Mouse (Mus musculus): ENCODE results near the gene Cox4i2. TPM values are rescaled to one million over a fixed set of nuclear protein-coding genes. Genes with fewer than 3 reads are reported as not detected.
A peak's percentile ranks its signal among the peaks of the same experiment; 100 is the strongest.

Gene Cox4i2
- polyA plus RNA-seq, 1 experiment = not detected

GRCm38 (mm10) chr2:152806037-152806436 is 52.1 kb downstream of the Cox4i2 start:
- Histone ChIP-seq H3K27ac (ENCODE audit: insufficient read depth, low read depth, low read length) (peak overlapping the region; percentile 89), H3K4me1 (ENCODE audit: control insufficient read depth, insufficient read depth, low read length) (peaks cover 82% of the 10 kb centered on the region), H3K4me3 (ENCODE audit: insufficient read depth, low read length) (no peak overlapping the region)
- no peak for TF ChIP-seq CTCF (IDR thresholded peaks at IDR 0.05; ENCODE audit: low read depth, low read length)
- TF ChIP-seq POLR2A (IDR thresholded peaks at IDR 0.05; ENCODE audit: borderline replicate concordance, low read depth, low read length) = no peak

DNA sequence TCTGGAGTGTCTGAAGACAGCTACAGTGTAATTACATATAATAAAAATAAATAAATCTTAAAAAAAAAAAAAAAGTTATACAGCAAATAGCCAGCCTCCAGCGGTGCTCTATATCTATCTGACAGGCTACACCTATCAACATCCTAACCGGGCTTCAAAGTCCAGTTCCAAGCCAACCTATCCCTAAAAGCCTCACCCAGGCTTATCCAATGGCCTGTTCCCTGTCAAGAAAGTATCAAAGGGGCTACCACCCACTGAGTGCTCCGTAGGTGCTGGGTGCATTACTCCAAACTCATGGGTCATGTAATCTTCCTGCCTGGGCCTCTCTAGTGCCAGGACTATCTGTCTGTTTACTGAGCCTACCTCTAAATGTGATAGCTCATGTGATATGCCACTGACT is 54.2 kb downstream of the Cox4i2 start:
- Histone ChIP-seq H3K27ac (ENCODE audit: insufficient read depth, low read depth, low read length) (peak overlapping the region; percentile 58), H3K4me3 (ENCODE audit: insufficient read depth, low read length) (no peak overlapping the region), H3K4me1 (ENCODE audit: control insufficient read depth, insufficient read depth, low read length) (peaks cover 84% of the 10 kb centered on the region)
- TF ChIP-seq POLR2A (IDR thresholded peaks at IDR 0.05; ENCODE audit: borderline replicate concordance, low read depth, low read length) = no peak
- no peak for TF ChIP-seq CTCF (IDR thresholded peaks at IDR 0.05; ENCODE audit: low read depth, low read length)

- Histone ChIP-seq H3K4me1 (ENCODE audit: control insufficient read depth, insufficient read depth, low read length) (peaks cover 73% of the 10 kb centered on the region), H3K4me3 (ENCODE audit: insufficient read depth, low read length) (no peak overlapping the region), H3K27ac (ENCODE audit: insufficient read depth, low read depth, low read length) (peak overlapping the region; percentile 93)
- TF ChIP-seq CTCF (IDR thresholded peaks at IDR 0.05; ENCODE audit: low read depth, low read length) (no peak), POLR2A (IDR thresholded peaks at IDR 0.05; ENCODE audit: borderline replicate concordance, low read depth, low read length) (no peak)
Measured at GRCm38 (mm10) chr2:152810158-152810941, 56.4 kb downstream of the Cox4i2 start.

GRCm38 (mm10) chr2:152811336-152812165 is 57.6 kb downstream of the Cox4i2 start:
- no peak for TF ChIP-seq CTCF (IDR thresholded peaks at IDR 0.05; ENCODE audit: low read depth, low read length)
- Histone ChIP-seq H3K4me3 (ENCODE audit: insufficient read depth, low read length) (no peak overlapping the region), H3K4me1 (ENCODE audit: control insufficient read depth, insufficient read depth, low read length) (peaks cover 73% of the 10 kb centered on the region), H3K27ac (ENCODE audit: insufficient read depth, low read depth, low read length) (peak overlapping the region; percentile 93)

DNA sequence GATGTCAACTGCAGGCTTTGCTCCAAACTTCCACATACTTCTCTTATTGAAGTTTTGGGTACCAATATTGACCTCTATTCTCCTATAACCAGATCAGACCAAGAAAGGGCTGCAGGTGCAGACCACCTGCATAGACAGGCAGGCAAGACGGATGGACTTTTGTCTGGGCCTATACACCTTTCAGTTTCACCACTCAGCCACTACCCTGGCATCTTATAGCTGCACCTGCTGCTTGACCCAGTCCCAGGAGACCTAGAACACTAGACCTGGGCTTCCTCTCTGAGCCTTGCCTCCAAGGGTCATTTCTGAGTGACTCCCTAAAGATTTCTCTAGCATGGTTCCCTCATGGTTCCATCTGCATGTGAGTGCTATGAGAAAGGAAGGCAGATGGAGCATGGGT is 59.3 kb downstream of the Cox4i2 start:
- TF ChIP-seq CTCF (IDR thresholded peaks at IDR 0.05; ENCODE audit: low read depth, low read length) (no peak), POLR2A (IDR thresholded peaks at IDR 0.05; ENCODE audit: borderline replicate concordance, low read depth, low read length) (no peak)
- Histone ChIP-seq H3K4me3 (ENCODE audit: insufficient read depth, low read length) (no peak overlapping the region), H3K27ac (ENCODE audit: insufficient read depth, low read depth, low read length) (no peak overlapping the region), H3K4me1 (ENCODE audit: control insufficient read depth, insufficient read depth, low read length) (peaks cover 74% of the 10 kb centered on the region)

- Histone ChIP-seq H3K27ac (ENCODE audit: insufficient read depth, low read depth, low read length) (no peak overlapping the region), H3K4me1 (ENCODE audit: control insufficient read depth, insufficient read depth, low read length) (peaks cover 64% of the 10 kb centered on the region), H3K4me3 (ENCODE audit: insufficient read depth, low read length) (no peak overlapping the region)
- no peak for TF ChIP-seq CTCF (IDR thresholded peaks at IDR 0.05; ENCODE audit: low read depth, low read length)
- TF ChIP-seq POLR2A (IDR thresholded peaks at IDR 0.05; ENCODE audit: borderline replicate concordance, low read depth, low read length) = no peak
Measured at GRCm38 (mm10) chr2:152814213-152814874, 60.4 kb downstream of the Cox4i2 start.

Other genes starting within 250 kb of the Cox4i2 start
- gene Defb26, start 242.5 kb upstream of the Cox4i2 start, polyA plus RNA-seq (2012; ENCODE audit: insufficient read depth, insufficient read length, missing spikeins) = not detected in 2 replicates
- gene Defb28, start 235.9 kb upstream of the Cox4i2 start, polyA plus RNA-seq (2012; ENCODE audit: insufficient read depth, insufficient read length, missing spikeins) = not detected in 2 replicates
- not detected in 2 replicates for gene Defb29, start 214.1 kb upstream of the Cox4i2 start, polyA plus RNA-seq (2012; ENCODE audit: insufficient read depth, insufficient read length, missing spikeins)
- not detected in 2 replicates for gene Gm17416, start 184.8 kb upstream of the Cox4i2 start, polyA plus RNA-seq (2012; ENCODE audit: insufficient read depth, insufficient read length, missing spikeins)
- gene Defb21, start 181.4 kb upstream of the Cox4i2 start, polyA plus RNA-seq (2012; ENCODE audit: insufficient read depth, insufficient read length, missing spikeins) = not detected in 2 replicates
- not detected in 2 replicates for gene Defb19, start 173.9 kb upstream of the Cox4i2 start, polyA plus RNA-seq (2012; ENCODE audit: insufficient read depth, insufficient read length, missing spikeins)
- gene Defb45, start 154.8 kb upstream of the Cox4i2 start, polyA plus RNA-seq (2012; ENCODE audit: insufficient read depth, insufficient read length, missing spikeins) = not detected in 2 replicates
- not detected in 2 replicates for gene Defb36, start 149.8 kb upstream of the Cox4i2 start, polyA plus RNA-seq (2012; ENCODE audit: insufficient read depth, insufficient read length, missing spikeins)
- not detected in 2 replicates for gene Defb25, start 131.1 kb upstream of the Cox4i2 start, polyA plus RNA-seq (2012; ENCODE audit: insufficient read depth, insufficient read length, missing spikeins)
- not detected in 2 replicates for gene Rem1, start 127.2 kb upstream of the Cox4i2 start, polyA plus RNA-seq (2012; ENCODE audit: insufficient read depth, insufficient read length, missing spikeins)
- gene H13, start 84.7 kb upstream of the Cox4i2 start, polyA plus RNA-seq (2012; ENCODE audit: insufficient read depth, insufficient read length, missing spikeins) = 93.6 and 95.2 TPM in 2 replicates
- gene Mcts2, start 67.1 kb upstream of the Cox4i2 start, polyA plus RNA-seq (2012; ENCODE audit: insufficient read depth, insufficient read length, missing spikeins) = 0.82 and 2.4 TPM in 2 replicates
- gene Id1, start 17.9 kb upstream of the Cox4i2 start, polyA plus RNA-seq (2012; ENCODE audit: insufficient read depth, insufficient read length, missing spikeins) = not detected in 2 replicates
- 29.0 and 30.8 TPM in 2 replicates for gene Bcl2l1, start 77.6 kb downstream of the Cox4i2 start, polyA plus RNA-seq (2012; ENCODE audit: insufficient read depth, insufficient read length, missing spikeins)
- gene Tpx2, start 93.8 kb downstream of the Cox4i2 start, polyA plus RNA-seq (2012; ENCODE audit: insufficient read depth, insufficient read length, missing spikeins) = 35.1 and 38.3 TPM in 2 replicates
- not detected in 2 replicates for gene Mylk2, start 157.2 kb downstream of the Cox4i2 start, polyA plus RNA-seq (2012; ENCODE audit: insufficient read depth, insufficient read length, missing spikeins)
- gene Foxs1, start 179.0 kb downstream of the Cox4i2 start, polyA plus RNA-seq (2012; ENCODE audit: insufficient read depth, insufficient read length, missing spikeins) = not detected in 2 replicates
- not detected in 2 replicates for gene Dusp15, start 197.5 kb downstream of the Cox4i2 start, polyA plus RNA-seq (2012; ENCODE audit: insufficient read depth, insufficient read length, missing spikeins)
- gene Ttll9, start 208.3 kb downstream of the Cox4i2 start, polyA plus RNA-seq (2012; ENCODE audit: insufficient read depth, insufficient read length, missing spikeins) = not detected in 2 replicates

Measured in bone marrow macrophage, adult 2 months (primary cell).